Comparison of ENCODE assay signal across 31 mouse cellular contexts in the genomic region with DNA sequence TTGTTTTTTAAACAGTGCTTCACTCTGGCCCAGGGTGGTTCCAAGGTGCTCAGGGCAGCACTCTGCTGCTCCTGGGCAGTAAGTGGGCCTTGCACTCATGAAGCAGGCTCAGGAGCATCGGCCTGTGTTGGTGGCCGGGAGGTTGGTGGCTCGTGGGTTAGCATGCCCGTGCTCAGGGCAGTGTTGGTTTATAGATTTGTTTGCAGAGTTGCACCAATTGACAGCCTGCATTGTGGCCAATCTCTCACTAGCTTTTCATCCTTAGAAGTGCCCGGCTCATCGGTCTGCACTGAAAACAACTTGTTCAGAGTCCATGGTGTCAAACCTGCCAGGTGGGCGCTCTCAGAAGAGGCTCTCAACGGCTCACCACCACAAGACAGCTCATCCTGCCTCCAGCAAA. TPM values are rescaled to one million over a fixed set of nuclear protein-coding genes. Genes with fewer than 3 reads are reported as not detected.
DNase-seq lines count a peak whose midpoint lies in the region; ATAC-seq and TF ChIP-seq lines count a peak whose summit lies in the region.
"Had no signal": no experiment of that assay in that cellular context is flagged by ENCODE, and none has a peak within 500 bp of the region (broad histone marks: within the 10 kb centered on the region; RNA-seq: fewer than 3 reads in every experiment).

No protein-coding gene starts in this region.

- H3K9me3 ChIP-seq in forebrain, embryonic 11.5 days (ENCODE audit: control insufficient read depth, low read length) = no peaks in the 10 kb centered on the region
- H3K9me3 ChIP-seq in forebrain, embryonic 10.5 days = no peaks in the 10 kb centered on the region
- no peaks in the 10 kb centered on the region for H3K9me3 ChIP-seq in liver, embryonic 12.5 days (replicated peaks)
- no peaks in the 10 kb centered on the region for H3K9me3 ChIP-seq in midbrain, embryonic 11.5 days (ENCODE audit: control insufficient read depth, low read length)
- no peaks in the 10 kb centered on the region for H3K9me3 ChIP-seq in midbrain, embryonic 16.5 days (replicated peaks; ENCODE audit: control insufficient read depth, low read length, poor library complexity, severe bottlenecking)
- no peaks in the 10 kb centered on the region for H3K9me3 ChIP-seq in liver, postnatal 0 days (ENCODE audit: low read length)
- H3K9me3 ChIP-seq: embryonic facial prominence, embryonic 13.5 days; embryonic facial prominence, embryonic 15.5 days; forebrain, embryonic 12.5 days; G1E had no signal

- no peak for TF ChIP-seq EP300 in liver, postnatal 0 days (IDR thresholded peaks at IDR 0.05; ENCODE audit: low read depth)

- H3K4me3 ChIP-seq in forebrain, embryonic 11.5 days (ENCODE audit: low read depth, low read length) = no peak overlapping the region
- no peak overlapping the region for H3K4me3 ChIP-seq in forebrain, embryonic 10.5 days
- H3K4me3 ChIP-seq in liver, adult 2 months (ENCODE audit: insufficient read depth, low read depth, low read length) = no peak overlapping the region
- H3K4me3 ChIP-seq in liver, embryonic 12.5 days = no peak overlapping the region
- H3K4me3 ChIP-seq in midbrain, embryonic 11.5 days (ENCODE audit: low read depth, low read length) = no peak overlapping the region
- H3K4me3 ChIP-seq in midbrain, embryonic 16.5 days (ENCODE audit: low read depth, low read length) = no peak overlapping the region
- no peak overlapping the region for H3K4me3 ChIP-seq in liver, postnatal 0 days (ENCODE audit: low read depth, low read length)
- H3K4me3 ChIP-seq: embryonic facial prominence, embryonic 13.5 days; embryonic facial prominence, embryonic 15.5 days; erythroblast, embryonic 14.5 days; forebrain, embryonic 12.5 days had no signal

- no peak for TF ChIP-seq CTCF in liver, adult 2 months (IDR thresholded peaks at IDR 0.05; ENCODE audit: low read depth, low read length)
- TF ChIP-seq CTCF in liver, postnatal 0 days (IDR thresholded peaks at IDR 0.05; ENCODE audit: low read depth) = no peak

- ATAC-seq in forebrain, embryonic 11.5 days (replicated peaks; ENCODE audit: low FRiP score) = no peak
- ATAC-seq in liver, embryonic 12.5 days = no peak
- no peak for ATAC-seq in midbrain, embryonic 11.5 days (ENCODE audit: low FRiP score)
- ATAC-seq in midbrain, embryonic 16.5 days = no peak
- peak; percentile 63 for ATAC-seq in liver, postnatal 0 days
- ATAC-seq: activated CD4-positive, CD25-positive, alpha-beta regulatory T cell, adult 4 months; CD4-positive, CD25-positive, alpha-beta regulatory T cell, adult 4 months; forebrain, embryonic 14.5 days; forebrain, embryonic 16.5 days; Patski had no signal

- no peak for TF ChIP-seq POLR2A in liver, adult 2 months (IDR thresholded peaks at IDR 0.05; ENCODE audit: extremely low read depth, insufficient read depth, low read length)

- H3K4me2 ChIP-seq in forebrain, embryonic 11.5 days (ENCODE audit: low read depth, low read length, severe bottlenecking) = no peak overlapping the region
- H3K4me2 ChIP-seq in liver, embryonic 12.5 days = no peak overlapping the region
- H3K4me2 ChIP-seq in midbrain, embryonic 11.5 days = no peak overlapping the region
- H3K4me2 ChIP-seq in midbrain, embryonic 16.5 days (ENCODE audit: low read length) = no peak overlapping the region
- no peak overlapping the region for H3K4me2 ChIP-seq in liver, postnatal 0 days (ENCODE audit: low read depth, low read length)
- H3K4me2 ChIP-seq: embryonic facial prominence, embryonic 13.5 days; embryonic facial prominence, embryonic 15.5 days; forebrain, embryonic 12.5 days had no signal

- peaks cover 2% of the 10 kb centered on the region; the same call in 1 of the 2 replicates for H3K79me2 ChIP-seq in liver, adult 2 months (ENCODE audit: control insufficient read depth, insufficient read depth, low read length)

- peak; percentile 39 for DNase-seq in forebrain, embryonic 11.5 days (ENCODE audit: low spot score)
- DNase-seq in forebrain, embryonic 10.5 days (ENCODE audit: extremely low spot score, low spot score) = no peak
- DNase-seq in liver, adult 2 months (ENCODE audit: extremely low read depth, low read depth, low spot score) = peak; percentile 70
- peak; percentile 8 for DNase-seq in midbrain, embryonic 11.5 days (ENCODE audit: low spot score, missing footprints)
- DNase-seq in liver, postnatal 0 days = peak; percentile 26
- DNase-seq in spleen, postnatal 4 days (ENCODE audit: low spot score in 2 of 2) = no peak
- DNase-seq: adrenal gland, adult 8-10 months; adrenal gland, postnatal 14 days; adrenal gland, postnatal 36 days; B cell, adult 2 months; cerebellum, adult 11 months; cerebellum, adult 18-20 months; cerebellum, adult 8-10 months; cerebellum, adult 9-11 months; cerebellum, postnatal 14 days; cerebellum, postnatal 36 days; embryo, embryonic 11 days had no signal

- H3K27me3 ChIP-seq in forebrain, embryonic 11.5 days (ENCODE audit: control insufficient read depth, insufficient read depth, low read length) = no peaks in the 10 kb centered on the region
- no peaks in the 10 kb centered on the region for H3K27me3 ChIP-seq in forebrain, embryonic 10.5 days (ENCODE audit: poor library complexity, severe bottlenecking)
- H3K27me3 ChIP-seq in liver, adult 2 months (ENCODE audit: control insufficient read depth, insufficient read depth, low read length) = no peaks in the 10 kb centered on the region
- no peaks in the 10 kb centered on the region for H3K27me3 ChIP-seq in liver, embryonic 12.5 days (replicated peaks)
- no peaks in the 10 kb centered on the region for H3K27me3 ChIP-seq in midbrain, embryonic 11.5 days (ENCODE audit: control insufficient read depth, insufficient read depth, low read length)
- no peaks in the 10 kb centered on the region for H3K27me3 ChIP-seq in midbrain, embryonic 16.5 days (ENCODE audit: control insufficient read depth, insufficient read depth, low read depth, low read length)
- H3K27me3 ChIP-seq in liver, postnatal 0 days (ENCODE audit: insufficient read depth, low read length) = no peaks in the 10 kb centered on the region
- H3K27me3 ChIP-seq: CH12.LX; embryonic facial prominence, embryonic 13.5 days; embryonic facial prominence, embryonic 15.5 days; forebrain, embryonic 12.5 days; Patski had no signal

- H3K9ac ChIP-seq in forebrain, embryonic 11.5 days (ENCODE audit: low read length) = no peak overlapping the region
- H3K9ac ChIP-seq in liver, adult 2 months (ENCODE audit: low read depth, low read length) = peak overlapping the region; percentile 31
- H3K9ac ChIP-seq in liver, embryonic 12.5 days = no peak overlapping the region
- no peak overlapping the region for H3K9ac ChIP-seq in midbrain, embryonic 11.5 days (ENCODE audit: low read length)
- H3K9ac ChIP-seq in midbrain, embryonic 16.5 days (ENCODE audit: low read depth, low read length) = no peak overlapping the region
- no peak overlapping the region for H3K9ac ChIP-seq in liver, postnatal 0 days (replicated peaks)
- H3K9ac ChIP-seq: embryonic facial prominence, embryonic 13.5 days; embryonic facial prominence, embryonic 15.5 days; forebrain, embryonic 12.5 days had no signal

- WGBS in forebrain, embryonic 11.5 days = 91% methylated on average over 8 of the region's 8 CpGs
- WGBS in forebrain, embryonic 10.5 days = 93% methylated on average over 8 of the region's 8 CpGs
- 20% methylated on average over 8 of the region's 8 CpGs for WGBS in liver, adult 2 months
- 84% methylated on average over 8 of the region's 8 CpGs for WGBS in liver, embryonic 12.5 days (ENCODE audit: insufficient replicate concordance)
- 90% methylated on average over 8 of the region's 8 CpGs for WGBS in midbrain, embryonic 11.5 days
- 93% methylated on average over 8 of the region's 8 CpGs for WGBS in midbrain, embryonic 16.5 days
- WGBS in liver, postnatal 0 days (ENCODE audit: insufficient replicate concordance) = 72% methylated on average over 8 of the region's 8 CpGs

- no peaks in the 10 kb centered on the region for H3K4me1 ChIP-seq in forebrain, embryonic 11.5 days (replicated peaks; ENCODE audit: control insufficient read depth, insufficient read depth, low read length)
- no peaks in the 10 kb centered on the region for H3K4me1 ChIP-seq in forebrain, embryonic 10.5 days
- H3K4me1 ChIP-seq in liver, adult 2 months (ENCODE audit: control insufficient read depth, insufficient read depth, low read length) = peaks cover 32% of the 10 kb centered on the region
- H3K4me1 ChIP-seq in liver, embryonic 12.5 days = 0 out of 2 replicates have a peak, but pooled peaks cover 5% of the 10 kb centered on the region
- no peaks in the 10 kb centered on the region for H3K4me1 ChIP-seq in midbrain, embryonic 11.5 days (ENCODE audit: control insufficient read depth, insufficient read depth, low read length)
- H3K4me1 ChIP-seq in midbrain, embryonic 16.5 days (ENCODE audit: control insufficient read depth, insufficient read depth, low read length) = no peaks in the 10 kb centered on the region
- peaks cover 15% of the 10 kb centered on the region for H3K4me1 ChIP-seq in liver, postnatal 0 days (ENCODE audit: insufficient read depth)
- H3K4me1 ChIP-seq: embryonic facial prominence, embryonic 15.5 days; forebrain, embryonic 12.5 days had no signal

- no peak overlapping the region for H3K27ac ChIP-seq in forebrain, embryonic 11.5 days (ENCODE audit: low read depth, low read length)
- H3K27ac ChIP-seq in forebrain, embryonic 10.5 days = no peak overlapping the region
- H3K27ac ChIP-seq in liver, adult 2 months (replicated peaks; ENCODE audit: insufficient read depth, low read depth, low read length) = peak overlapping the region; percentile 83
- H3K27ac ChIP-seq in liver, embryonic 12.5 days = no peak overlapping the region
- no peak overlapping the region for H3K27ac ChIP-seq in midbrain, embryonic 11.5 days (ENCODE audit: low read depth, low read length)
- no peak overlapping the region for H3K27ac ChIP-seq in midbrain, embryonic 16.5 days (ENCODE audit: low read length)
- H3K27ac ChIP-seq in liver, postnatal 0 days (ENCODE audit: low read depth) = peak overlapping the region; percentile 74
- H3K27ac ChIP-seq: embryonic facial prominence, embryonic 13.5 days; embryonic facial prominence, embryonic 15.5 days; forebrain, embryonic 12.5 days had no signal

- no peaks in the 10 kb centered on the region; the same call in 1 of the 2 replicates for H3K36me3 ChIP-seq in forebrain, embryonic 11.5 days (ENCODE audit: control insufficient read depth, insufficient read depth, low read length)
- H3K36me3 ChIP-seq in forebrain, embryonic 10.5 days (replicated peaks) = peaks cover 77% of the 10 kb centered on the region
- H3K36me3 ChIP-seq in liver, adult 2 months (ENCODE audit: control insufficient read depth, insufficient read depth, low read length) = peaks cover 55% of the 10 kb centered on the region
- peaks cover 100% of the 10 kb centered on the region for H3K36me3 ChIP-seq in liver, embryonic 12.5 days
- H3K36me3 ChIP-seq in midbrain, embryonic 11.5 days (ENCODE audit: control insufficient read depth, insufficient read depth, low read length) = peaks cover 5% of the 10 kb centered on the region; the same call in 1 of the 2 replicates
- H3K36me3 ChIP-seq in midbrain, embryonic 16.5 days (ENCODE audit: control insufficient read depth, insufficient read depth, low read length) = peaks cover 34% of the 10 kb centered on the region
- H3K36me3 ChIP-seq in liver, postnatal 0 days (replicated peaks; ENCODE audit: insufficient read depth, low read length) = peaks cover 85% of the 10 kb centered on the region

RNA-seq across cellular contexts. Expression of a gene that starts 22.3 kb away (rescaled TPM):
- 5.3 and 7.1 TPM in 2 replicates for polyA plus RNA-seq in forebrain, embryonic 11.5 days (2014; fragmentation: Nextera tagmentation; extraction: Ambion mirVana)
- polyA plus RNA-seq in forebrain, embryonic 10.5 days (2016; fragmentation: Nextera tagmentation; extraction: Ambion mirVana) = 1.8 and 3.0 TPM in 2 replicates
- total RNA-seq in liver, adult 2 months (2014; rRNA removed) = 20.7 and 25.4 TPM in 2 replicates
- 35.1 and 44.6 TPM in 2 replicates for polyA plus RNA-seq in liver, adult 2 months (2012; rRNA removed)
- polyA plus RNA-seq in liver, embryonic 12.5 days (2016; fragmentation: Nextera tagmentation; extraction: Ambion mirVana) = 8.2 and 9.6 TPM in 2 replicates
- 4.2 and 5.7 TPM in 2 replicates for polyA plus RNA-seq in midbrain, embryonic 11.5 days (2014; fragmentation: Nextera tagmentation; extraction: Ambion mirVana)
- 4.3 TPM in 2 replicates for polyA plus RNA-seq in midbrain, embryonic 16.5 days (2015; fragmentation: Nextera tagmentation; extraction: Ambion mirVana)
- polyA plus RNA-seq in liver, postnatal 0 days (2015; fragmentation: Nextera tagmentation; extraction: Ambion mirVana) = 7.0 and 8.1 TPM in 2 replicates

RNA-seq across cellular contexts. Expression of a gene that starts 26.6 kb away (rescaled TPM):
- 0.15 and 0.25 TPM in 2 replicates for polyA plus RNA-seq in forebrain, embryonic 11.5 days (2014; fragmentation: Nextera tagmentation; extraction: Ambion mirVana)
- polyA plus RNA-seq in forebrain, embryonic 10.5 days (2016; fragmentation: Nextera tagmentation; extraction: Ambion mirVana) = 0.05 TPM in 2 replicates
- total RNA-seq in liver, adult 2 months (2014; rRNA removed) = 0.13 and 0.28 TPM in 2 replicates
- 0.04 TPM in 2 replicates for polyA plus RNA-seq in liver, adult 2 months (2012; rRNA removed)
- polyA plus RNA-seq in liver, embryonic 12.5 days (2016; fragmentation: Nextera tagmentation; extraction: Ambion mirVana) = 0.05 and 0.06 TPM in 2 replicates
- 0.08 and 0.22 TPM in 2 replicates for polyA plus RNA-seq in midbrain, embryonic 11.5 days (2014; fragmentation: Nextera tagmentation; extraction: Ambion mirVana)
- 0.19 and 0.25 TPM in 2 replicates for polyA plus RNA-seq in midbrain, embryonic 16.5 days (2015; fragmentation: Nextera tagmentation; extraction: Ambion mirVana)
- 0.28 and 0.50 TPM in 2 replicates for polyA plus RNA-seq in liver, postnatal 0 days (2015; fragmentation: Nextera tagmentation; extraction: Ambion mirVana)
- total RNA-seq: common myeloid progenitor, adult 5-6 weeks had no signal
- polyA plus RNA-seq: erythroblast, embryonic 14.5 days; G1E; Patski had no signal

Comparison
In these comparisons a context has a peak if more than half of its experiments do, and no peak if none do; other contexts are left out.
1. DNase-seq: peak in forebrain, embryonic 11.5 days (single experiment), liver, adult 2 months (single experiment), midbrain, embryonic 11.5 days (single experiment) and liver, postnatal 0 days (single experiment); none in forebrain, embryonic 10.5 days (single experiment) and spleen, postnatal 4 days (0 of 2).
2. H3K27ac ChIP-seq: peak in liver, adult 2 months (single experiment) and liver, postnatal 0 days (single experiment); none in forebrain, embryonic 11.5 days (single experiment), forebrain, embryonic 10.5 days (single experiment), liver, embryonic 12.5 days (single experiment), midbrain, embryonic 11.5 days (single experiment) and midbrain, embryonic 16.5 days (single experiment).